ENCODE assay signal across 11 mouse cellular contexts in the genomic region with DNA sequence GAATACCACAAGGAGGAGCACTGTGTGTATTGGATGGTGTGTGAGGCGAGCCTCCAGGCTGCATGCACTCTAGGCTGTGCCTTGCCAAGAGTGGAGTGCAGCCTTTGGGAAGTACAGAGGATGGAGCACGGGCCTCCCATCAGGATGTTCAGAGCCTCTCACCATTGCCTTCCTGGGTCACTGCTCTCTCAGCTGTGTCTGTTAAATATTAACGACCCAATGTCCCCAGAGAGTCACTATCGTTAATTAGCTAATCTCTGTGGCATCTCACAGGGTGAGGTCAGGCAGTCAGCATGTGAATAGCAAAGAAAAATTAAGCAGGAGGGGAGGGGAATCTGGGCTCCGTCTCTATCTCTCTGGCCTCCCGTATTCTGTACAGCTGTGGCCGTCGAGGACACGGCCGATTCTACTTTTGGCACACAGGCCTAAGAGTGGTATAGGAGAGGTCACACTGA. TPM values are rescaled to one million over a fixed set of nuclear protein-coding genes. Genes with fewer than 3 reads are reported as not detected.
A peak's percentile ranks its signal among the peaks of the same experiment; 100 is the strongest.
DNase-seq lines count a peak whose midpoint lies in the region; ATAC-seq and TF ChIP-seq lines count a peak whose summit lies in the region.
"Had no signal": no experiment of that assay in that cellular context is flagged by ENCODE, and none has a peak within 500 bp of the region (broad histone marks: within the 10 kb centered on the region; RNA-seq: fewer than 3 reads in every experiment).

No protein-coding gene starts in this region.

- intact Hi-C loops in heart, postnatal 10 days (cut with DNase I) = no loop called here

- ATAC-seq in heart, postnatal 0 days (ENCODE audit: insufficient read depth, low read depth) = peak; percentile 8; the same call in 1 of the 2 replicates
- peak; percentile 63 for ATAC-seq in embryonic facial prominence, embryonic 14.5 days (ENCODE audit: low read depth)
- ATAC-seq in neural tube, embryonic 12.5 days (ENCODE audit: low FRiP score, low read depth) = peak; percentile 83
- ATAC-seq: activated CD4-positive, CD25-positive, alpha-beta regulatory T cell, adult 4 months; CD4-positive, CD25-positive, alpha-beta regulatory T cell, adult 4 months had no signal

- H3K4me1 ChIP-seq in heart, postnatal 0 days (ENCODE audit: control insufficient read depth, insufficient read depth) = peaks cover 19% of the 10 kb centered on the region
- H3K4me1 ChIP-seq in embryonic facial prominence, embryonic 14.5 days (ENCODE audit: control insufficient read depth, insufficient read depth, low read length) = no peaks in the 10 kb centered on the region
- peaks cover 9% of the 10 kb centered on the region; the same call in 1 of the 2 replicates for H3K4me1 ChIP-seq in neural tube, embryonic 12.5 days

- H3K9ac ChIP-seq in heart, postnatal 0 days (replicated peaks; ENCODE audit: low read depth, low read length) = 0 out of 2 replicates have a peak overlapping the region, but pooled peaks have one; percentile 2
- no peak overlapping the region for H3K9ac ChIP-seq in embryonic facial prominence, embryonic 14.5 days (ENCODE audit: low read depth, low read length)
- H3K9ac ChIP-seq in neural tube, embryonic 12.5 days = 0 out of 2 replicates have a peak overlapping the region, but pooled peaks have one; percentile 17

- TF ChIP-seq EP300 in heart, postnatal 0 days (IDR thresholded peaks at IDR 0.05; ENCODE audit: low read depth) = no peak

- no peaks in the 10 kb centered on the region for H3K27me3 ChIP-seq in heart, postnatal 0 days (ENCODE audit: control insufficient read depth, insufficient read depth, low read length)
- H3K27me3 ChIP-seq in embryonic facial prominence, embryonic 14.5 days (replicated peaks; ENCODE audit: control insufficient read depth, insufficient read depth, low read length) = no peaks in the 10 kb centered on the region
- no peaks in the 10 kb centered on the region for H3K27me3 ChIP-seq in neural tube, embryonic 12.5 days (replicated peaks)

- DNase-seq in heart, postnatal 0 days (ENCODE audit: low spot score) = no peak
- no peak for DNase-seq in heart, postnatal 10 days
- DNase-seq in embryonic facial prominence, embryonic 14.5 days (ENCODE audit: low spot score) = no peak
- peak; percentile 58 for DNase-seq in kidney, postnatal 10 days
- DNase-seq in spleen, postnatal 36 days (ENCODE audit: low spot score in 2 of 2) = no peak
- DNase-seq in spleen, postnatal 4 days (ENCODE audit: low spot score in 2 of 2) = no peak
- no peak for DNase-seq in left cerebral cortex, adult 18-20 months (ENCODE audit: low spot score in 2 of 2)
- DNase-seq: heart, adult 11 months had no signal

- TF ChIP-seq CTCF in heart, postnatal 0 days (IDR thresholded peaks at IDR 0.05; ENCODE audit: low read depth) = no peak

- H3K4me3 ChIP-seq in heart, postnatal 0 days (ENCODE audit: low read depth, low read length) = no peak overlapping the region
- no peak overlapping the region for H3K4me3 ChIP-seq in embryonic facial prominence, embryonic 14.5 days (ENCODE audit: low read depth, low read length)
- H3K4me3 ChIP-seq in neural tube, embryonic 12.5 days = no peak overlapping the region

- H3K36me3 ChIP-seq in heart, postnatal 0 days (replicated peaks; ENCODE audit: control insufficient read depth, insufficient read depth, low read length) = no peaks in the 10 kb centered on the region
- H3K36me3 ChIP-seq in embryonic facial prominence, embryonic 14.5 days (ENCODE audit: control insufficient read depth, insufficient read depth, low read length) = no peaks in the 10 kb centered on the region
- no peaks in the 10 kb centered on the region for H3K36me3 ChIP-seq in neural tube, embryonic 12.5 days

- peak overlapping the region; percentile 31 for H3K27ac ChIP-seq in heart, postnatal 0 days (ENCODE audit: low read depth)
- no peak overlapping the region for H3K27ac ChIP-seq in embryonic facial prominence, embryonic 14.5 days (replicated peaks; ENCODE audit: low read depth, low read length)
- H3K27ac ChIP-seq in neural tube, embryonic 12.5 days = peak overlapping the region; percentile 38; the same call in 1 of the 2 replicates

- 27% methylated on average over 10 of the region's 10 CpGs for WGBS in heart, postnatal 0 days
- WGBS in embryonic facial prominence, embryonic 14.5 days = 45% methylated on average over 10 of the region's 10 CpGs
- 29% methylated on average over 10 of the region's 10 CpGs for WGBS in neural tube, embryonic 12.5 days

- H3K4me2 ChIP-seq in heart, postnatal 0 days (ENCODE audit: low read depth, low read length) = no peak overlapping the region
- no peak overlapping the region for H3K4me2 ChIP-seq in embryonic facial prominence, embryonic 14.5 days (ENCODE audit: low read depth, low read length)
- no peak overlapping the region for H3K4me2 ChIP-seq in neural tube, embryonic 12.5 days (replicated peaks)

- no peaks in the 10 kb centered on the region for H3K9me3 ChIP-seq in heart, postnatal 0 days (replicated peaks; ENCODE audit: control insufficient read depth, low read length)
- no peaks in the 10 kb centered on the region for H3K9me3 ChIP-seq in embryonic facial prominence, embryonic 14.5 days (ENCODE audit: control insufficient read depth, low read length)
- no peaks in the 10 kb centered on the region for H3K9me3 ChIP-seq in neural tube, embryonic 12.5 days

RNA-seq across cellular contexts. Expression of gene Pex26, which starts 17.3 kb away (rescaled TPM):
- total RNA-seq in heart, postnatal 0 days (2014; rRNA removed; ENCODE audit: low replicate concordance) = 17.5 and 20.2 TPM in 2 replicates
- 4.6 and 5.0 TPM in 2 replicates for polyA plus RNA-seq in heart, postnatal 0 days (2015; fragmentation: Nextera tagmentation; extraction: Ambion mirVana)
- total RNA-seq in heart, postnatal 10 days (2021) = 10 to 100 TPM in 1 of 2 experiments, 1 to 10 TPM in 1; 7.3 to 11.2 TPM
- polyA plus RNA-seq in embryonic facial prominence, embryonic 14.5 days (2014; fragmentation: Nextera tagmentation; extraction: Ambion mirVana) = 7.6 and 8.9 TPM in 2 replicates
- 11.9 and 12.5 TPM in 2 replicates for polyA plus RNA-seq in neural tube, embryonic 12.5 days (2016; fragmentation: Nextera tagmentation; extraction: Ambion mirVana)
- 10 to 100 TPM; 14.4 to 16.4 TPM for total RNA-seq in left cerebral cortex, adult 18-20 months (2021)

RNA-seq across cellular contexts. Expression of gene Mical3, which starts 35.3 kb away (rescaled TPM):
- total RNA-seq in heart, postnatal 0 days (2014; rRNA removed; ENCODE audit: low replicate concordance) = 79.3 and 94.8 TPM in 2 replicates
- polyA plus RNA-seq in heart, postnatal 0 days (2015; fragmentation: Nextera tagmentation; extraction: Ambion mirVana) = 23.2 and 30.8 TPM in 2 replicates
- 100 to 1,000 TPM; 137 to 148 TPM for total RNA-seq in heart, postnatal 10 days (2021)
- polyA plus RNA-seq in embryonic facial prominence, embryonic 14.5 days (2014; fragmentation: Nextera tagmentation; extraction: Ambion mirVana) = 17.0 and 19.2 TPM in 2 replicates
- 17.3 and 22.2 TPM in 2 replicates for polyA plus RNA-seq in neural tube, embryonic 12.5 days (2016; fragmentation: Nextera tagmentation; extraction: Ambion mirVana)
- 100 to 1,000 TPM; 108 to 119 TPM for total RNA-seq in left cerebral cortex, adult 18-20 months (2021)

RNA-seq across cellular contexts. Expression of gene Tuba8, which starts 44.4 kb away (rescaled TPM):
- total RNA-seq in heart, postnatal 0 days (2014; rRNA removed; ENCODE audit: low replicate concordance) = 2.7 and 5.6 TPM in 2 replicates
- 3.6 and 6.0 TPM in 2 replicates for polyA plus RNA-seq in heart, postnatal 0 days (2015; fragmentation: Nextera tagmentation; extraction: Ambion mirVana)
- total RNA-seq in heart, postnatal 10 days (2021) = 10 to 100 TPM; 78.2 to 86.1 TPM
- 1.9 and 2.3 TPM in 2 replicates for polyA plus RNA-seq in embryonic facial prominence, embryonic 14.5 days (2014; fragmentation: Nextera tagmentation; extraction: Ambion mirVana)
- polyA plus RNA-seq in neural tube, embryonic 12.5 days (2016; fragmentation: Nextera tagmentation; extraction: Ambion mirVana) = 0.26 and 0.33 TPM in 2 replicates
- total RNA-seq in left cerebral cortex, adult 18-20 months (2021) = 10 to 100 TPM; 12.3 to 12.7 TPM

Comparison
In these comparisons a context has a peak if more than half of its experiments do, and no peak if none do; other contexts are left out.
1. RNA of gene Tuba8, which starts 44.4 kb away (total RNA-seq): 78.2 to 86.1 TPM in heart, postnatal 10 days; 12.3 to 12.7 TPM in left cerebral cortex, adult 18-20 months and 2.7 to 5.6 TPM in heart, postnatal 0 days; every median in the first group is over 4 times any median in the second.
2. ATAC-seq: peak in every context shown above with its lines; median percentile 83 in neural tube, embryonic 12.5 days; 63 in embryonic facial prominence, embryonic 14.5 days; 8 in heart, postnatal 0 days.